Mouse (Mus musculus): ENCODE results near the gene Stat5a.

- no peak for TF ChIP-seq CTCF (IDR thresholded peaks at IDR 0.05; ENCODE audit: low read depth)
- no peak for TF ChIP-seq EP300 (IDR thresholded peaks at IDR 0.05; ENCODE audit: low read depth)
Observed at GRCm38 (mm10) chr11:100885472-100885871, 26.3 kb downstream of the Stat5a start.
